Mouse (Mus musculus): Measurements from ENCODE around the gene Rnf183. TPM values are rescaled to one million over a fixed set of nuclear protein-coding genes. Genes with fewer than 3 reads are reported as not detected.

The Rnf183 gene
- polyA plus RNA-seq, 1 experiment from 2014 or later = 0.24 TPM

GRCm38 (mm10) chr4:62460348-62460747 lies 25.3 kb upstream of the Rnf183 start:
- WGBS = 88% methylated on average over 8 of the region's 8 CpGs
- no peak for DNase-seq (ENCODE audit: low spot score)

GRCm38 (mm10) chr4:62459081-62459480 lies 24.0 kb upstream of the Rnf183 start:
- WGBS = 70% methylated on average over 3 of the region's 3 CpGs
- TF ChIP-seq CTCF (IDR thresholded peaks at IDR 0.05; ENCODE audit: low read depth) (no peak), EP300 (optimal IDR thresholded peaks at IDR 0.05) (no peak)
- H3K4me2 ChIP-seq (replicated peaks; ENCODE audit: low read depth) = no peak overlapping the region
- H3K36me3 ChIP-seq (ENCODE audit: control insufficient read depth, insufficient read depth, low read length) = no peaks in the 10 kb centered on the region
- no peak overlapping the region for H3K4me3 ChIP-seq (ENCODE audit: low read depth, low read length)
- no peaks in the 10 kb centered on the region for H3K27me3 ChIP-seq (ENCODE audit: control insufficient read depth, insufficient read depth, low read length)
- no peaks in the 10 kb centered on the region for H3K9me3 ChIP-seq (ENCODE audit: control insufficient read depth, low read length)
- no peaks in the 10 kb centered on the region for H3K4me1 ChIP-seq (replicated peaks; ENCODE audit: control insufficient read depth, insufficient read depth)
- no peak overlapping the region for H3K27ac ChIP-seq (replicated peaks)
- DNase-seq (ENCODE audit: low spot score) = no peak
- no peak for ATAC-seq (ENCODE audit: low FRiP score, low TSS enrichment)
- H3K9ac ChIP-seq (ENCODE audit: low read length) = no peak overlapping the region

More at GRCm38 (mm10) chr4:62460348-62460747, 25.3 kb upstream of the Rnf183 start:
- no peaks in the 10 kb centered on the region for H3K4me1 ChIP-seq (replicated peaks; ENCODE audit: control insufficient read depth, insufficient read depth)
- no peaks in the 10 kb centered on the region for H3K9me3 ChIP-seq (ENCODE audit: control insufficient read depth, low read length)
- H3K4me3 ChIP-seq (ENCODE audit: low read depth, low read length) = no peak overlapping the region
- no peak overlapping the region for H3K27ac ChIP-seq (replicated peaks)
- TF ChIP-seq EP300 (optimal IDR thresholded peaks at IDR 0.05) (no peak), CTCF (IDR thresholded peaks at IDR 0.05; ENCODE audit: low read depth) (no peak)
- H3K27me3 ChIP-seq (ENCODE audit: control insufficient read depth, insufficient read depth, low read length) = no peaks in the 10 kb centered on the region
- ATAC-seq (ENCODE audit: low FRiP score, low TSS enrichment) = no peak
- no peak overlapping the region for H3K4me2 ChIP-seq (replicated peaks; ENCODE audit: low read depth)
- no peaks in the 10 kb centered on the region for H3K36me3 ChIP-seq (ENCODE audit: control insufficient read depth, insufficient read depth, low read length)
- H3K9ac ChIP-seq (ENCODE audit: low read length) = no peak overlapping the region

GRCm38 (mm10) chr4:62454995-62455394 lies 19.9 kb upstream of the Rnf183 start:
- Histone ChIP-seq H3K4me1 (replicated peaks; ENCODE audit: control insufficient read depth, insufficient read depth) (no peaks in the 10 kb centered on the region), H3K4me3 (ENCODE audit: low read depth, low read length) (no peak overlapping the region), H3K36me3 (ENCODE audit: control insufficient read depth, insufficient read depth, low read length) (no peaks in the 10 kb centered on the region), H3K27me3 (ENCODE audit: control insufficient read depth, insufficient read depth, low read length) (no peaks in the 10 kb centered on the region), H3K27ac (replicated peaks) (no peak overlapping the region), H3K9ac (ENCODE audit: low read length) (no peak overlapping the region), H3K9me3 (ENCODE audit: control insufficient read depth, low read length) (no peaks in the 10 kb centered on the region), H3K4me2 (replicated peaks; ENCODE audit: low read depth) (no peak overlapping the region)
- 48% methylated on average over 5 of the region's 5 CpGs for WGBS
- ATAC-seq (ENCODE audit: low FRiP score, low TSS enrichment) = peak; percentile 47; the same call in 1 of the 2 replicates
- no peak for TF ChIP-seq EP300 (optimal IDR thresholded peaks at IDR 0.05)
- TF ChIP-seq CTCF (IDR thresholded peaks at IDR 0.05; ENCODE audit: low read depth) = peak; percentile 78
- DNase-seq (ENCODE audit: low spot score) = peak; percentile 55

- TF ChIP-seq CTCF (IDR thresholded peaks at IDR 0.05; ENCODE audit: low read depth) = no peak
- no peak for TF ChIP-seq EP300 (optimal IDR thresholded peaks at IDR 0.05)
- DNase-seq (ENCODE audit: low spot score) = no peak
- Histone ChIP-seq H3K9ac (ENCODE audit: low read length) (no peak overlapping the region), H3K9me3 (ENCODE audit: control insufficient read depth, low read length) (no peaks in the 10 kb centered on the region), H3K27me3 (ENCODE audit: control insufficient read depth, insufficient read depth, low read length) (no peaks in the 10 kb centered on the region), H3K4me2 (replicated peaks; ENCODE audit: low read depth) (no peak overlapping the region), H3K4me3 (ENCODE audit: low read depth, low read length) (no peak overlapping the region), H3K27ac (replicated peaks) (no peak overlapping the region), H3K4me1 (replicated peaks; ENCODE audit: control insufficient read depth, insufficient read depth) (no peaks in the 10 kb centered on the region), H3K36me3 (ENCODE audit: control insufficient read depth, insufficient read depth, low read length) (no peaks in the 10 kb centered on the region)
- ATAC-seq (ENCODE audit: low FRiP score, low TSS enrichment) = no peak
- 70% methylated on average over 4 of the region's 4 CpGs for WGBS
These were observed 5.9 kb upstream of the Rnf183 start for GRCm38 (mm10) chr4:62440986-62441385.

- no peak for DNase-seq (ENCODE audit: low spot score)
- ATAC-seq (ENCODE audit: low FRiP score, low TSS enrichment) = no peak
- Histone ChIP-seq H3K4me2 (replicated peaks; ENCODE audit: low read depth) (no peak overlapping the region), H3K9ac (ENCODE audit: low read length) (no peak overlapping the region), H3K4me1 (replicated peaks; ENCODE audit: control insufficient read depth, insufficient read depth) (no peaks in the 10 kb centered on the region), H3K9me3 (ENCODE audit: control insufficient read depth, low read length) (no peaks in the 10 kb centered on the region), H3K4me3 (ENCODE audit: low read depth, low read length) (no peak overlapping the region), H3K36me3 (ENCODE audit: control insufficient read depth, insufficient read depth, low read length) (no peaks in the 10 kb centered on the region), H3K27me3 (ENCODE audit: control insufficient read depth, insufficient read depth, low read length) (no peaks in the 10 kb centered on the region), H3K27ac (replicated peaks) (no peak overlapping the region)
- 81% methylated on average over 4 of the region's 4 CpGs for WGBS
- TF ChIP-seq CTCF (IDR thresholded peaks at IDR 0.05; ENCODE audit: low read depth) = no peak
- TF ChIP-seq EP300 (optimal IDR thresholded peaks at IDR 0.05) = no peak
These were observed 5.5 kb upstream of the Rnf183 start for GRCm38 (mm10) chr4:62440544-62440943.

GRCm38 (mm10) chr4:62439793-62440192 lies 4.7 kb upstream of the Rnf183 start:
- no peaks in the 10 kb centered on the region for H3K36me3 ChIP-seq (ENCODE audit: control insufficient read depth, insufficient read depth, low read length)
- 64% methylated on average over 4 of the region's 4 CpGs for WGBS
- no peak overlapping the region for H3K27ac ChIP-seq (replicated peaks)
- H3K4me2 ChIP-seq (replicated peaks; ENCODE audit: low read depth) = no peak overlapping the region
- no peaks in the 10 kb centered on the region for H3K27me3 ChIP-seq (ENCODE audit: control insufficient read depth, insufficient read depth, low read length)
- no peaks in the 10 kb centered on the region for H3K4me1 ChIP-seq (replicated peaks; ENCODE audit: control insufficient read depth, insufficient read depth)
- H3K9me3 ChIP-seq (ENCODE audit: control insufficient read depth, low read length) = no peaks in the 10 kb centered on the region
- no peak for DNase-seq (ENCODE audit: low spot score)
- no peak overlapping the region for H3K9ac ChIP-seq (ENCODE audit: low read length)
- no peak overlapping the region for H3K4me3 ChIP-seq (ENCODE audit: low read depth, low read length)
- no peak for ATAC-seq (ENCODE audit: low FRiP score, low TSS enrichment)
- TF ChIP-seq EP300 (optimal IDR thresholded peaks at IDR 0.05) (no peak), CTCF (IDR thresholded peaks at IDR 0.05; ENCODE audit: low read depth) (no peak)
